Comparison of ENCODE assay signal across 10 mouse cellular contexts in the genomic region with DNA sequence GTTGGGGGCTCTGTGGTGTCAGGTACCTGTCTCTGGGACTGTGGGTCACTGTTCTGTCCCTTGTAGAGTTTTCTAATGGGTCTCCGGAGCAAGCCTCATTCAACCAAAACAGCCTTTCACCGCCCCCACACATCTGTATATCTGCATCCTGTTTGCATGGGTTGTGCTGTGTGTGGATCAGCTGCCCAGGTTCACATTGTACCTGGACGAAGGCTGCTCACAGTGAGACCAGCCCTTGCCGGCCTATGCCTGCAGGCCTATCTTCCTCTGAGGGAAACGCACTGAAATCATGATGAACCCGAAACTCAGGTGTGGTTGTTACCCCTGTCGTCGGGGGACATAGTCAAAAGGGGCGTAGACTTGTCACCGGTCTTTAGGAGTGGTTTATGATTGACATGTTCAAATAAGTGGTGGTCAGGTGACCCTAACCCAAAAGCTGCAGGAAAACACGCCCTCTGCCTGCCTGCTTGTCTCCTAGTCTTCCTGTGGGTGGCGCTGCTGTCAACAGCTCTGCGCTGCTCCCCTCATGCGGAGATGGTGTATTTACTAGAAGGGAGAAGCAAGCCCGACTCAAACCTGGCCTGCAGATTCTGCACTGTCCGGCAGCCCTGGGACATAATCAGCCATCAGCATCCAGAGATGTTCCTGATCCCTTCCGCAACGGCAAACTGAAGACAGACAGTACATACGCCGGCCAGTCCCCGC. TPM values are rescaled to one million over a fixed set of nuclear protein-coding genes. Genes with fewer than 3 reads are reported as not detected.
DNase-seq lines count a peak whose midpoint lies in the region; ATAC-seq and TF ChIP-seq lines count a peak whose summit lies in the region.
"Had no signal": no experiment of that assay in that cellular context is flagged by ENCODE, and none has a peak within 500 bp of the region (broad histone marks: within the 10 kb centered on the region; RNA-seq: fewer than 3 reads in every experiment).

No protein-coding gene starts in this region.

- no peak overlapping the region for H3K4me2 ChIP-seq in midbrain, embryonic 16.5 days (ENCODE audit: low read length)
- no peak overlapping the region for H3K4me2 ChIP-seq in heart, embryonic 12.5 days

- TF ChIP-seq POLR2A in kidney, adult 2 months (IDR thresholded peaks at IDR 0.05; ENCODE audit: low read depth, low read length), result no peak
- TF ChIP-seq POLR2A in bone marrow, adult 2 months (IDR thresholded peaks at IDR 0.05; ENCODE audit: borderline replicate concordance, control insufficient read depth, low read depth, low read length), result no peak

- peak; percentile 13; the same call in 1 of the 2 replicates for TF ChIP-seq CTCF in kidney, adult 2 months (conservative IDR thresholded peaks at IDR 0.05; ENCODE audit: insufficient read depth, insufficient read length, low read depth, low read length)
- TF ChIP-seq CTCF in bone marrow, adult 2 months (IDR thresholded peaks at IDR 0.05; ENCODE audit: control insufficient read depth, insufficient read depth, low read length), result peak; percentile 35; the same call in 1 of the 2 replicates

- H3K4me1 ChIP-seq in kidney, adult 2 months (ENCODE audit: control insufficient read depth, insufficient read depth, low read length), result no peaks in the 10 kb centered on the region
- H3K4me1 ChIP-seq in bone marrow, adult 2 months (ENCODE audit: control insufficient read depth, insufficient read depth, low read length), result no peaks in the 10 kb centered on the region
- H3K4me1 ChIP-seq in embryonic facial prominence, embryonic 10.5 days, result peaks cover 12% of the 10 kb centered on the region
- H3K4me1 ChIP-seq in midbrain, embryonic 16.5 days (ENCODE audit: control insufficient read depth, insufficient read depth, low read length), result peaks cover 3% of the 10 kb centered on the region; the same call in 1 of the 2 replicates
- no peaks in the 10 kb centered on the region for H3K4me1 ChIP-seq in heart, embryonic 12.5 days (replicated peaks)

- WGBS in kidney, adult 2 months, result 43% methylated on average over 21 of the region's 21 CpGs
- WGBS in bone marrow, adult 2 months, result 47% methylated on average over 21 of the region's 21 CpGs
- 35% methylated on average over 21 of the region's 21 CpGs for WGBS in embryonic facial prominence, embryonic 10.5 days
- 45% methylated on average over 21 of the region's 21 CpGs for WGBS in midbrain, embryonic 16.5 days
- 34% methylated on average over 21 of the region's 21 CpGs for WGBS in heart, embryonic 12.5 days

- no peak overlapping the region for H3K27ac ChIP-seq in kidney, adult 2 months (ENCODE audit: insufficient read depth, low read depth, low read length)
- no peak overlapping the region for H3K27ac ChIP-seq in bone marrow, adult 2 months (ENCODE audit: control insufficient read depth, insufficient read depth, low read depth, low read length, poor library complexity)
- H3K27ac ChIP-seq in embryonic facial prominence, embryonic 10.5 days (replicated peaks), result no peak overlapping the region
- no peak overlapping the region for H3K27ac ChIP-seq in midbrain, embryonic 16.5 days (ENCODE audit: low read length)
- H3K27ac ChIP-seq in heart, embryonic 12.5 days (ENCODE audit: poor library complexity, severe bottlenecking), result no peak overlapping the region

- no peak overlapping the region for H3K9ac ChIP-seq in midbrain, embryonic 16.5 days (ENCODE audit: low read depth, low read length)
- H3K9ac ChIP-seq in heart, embryonic 12.5 days, result no peak overlapping the region

- no peaks in the 10 kb centered on the region for H3K36me3 ChIP-seq in kidney, adult 2 months (ENCODE audit: control insufficient read depth, insufficient read depth, low read length)
- no peaks in the 10 kb centered on the region for H3K36me3 ChIP-seq in embryonic facial prominence, embryonic 10.5 days (replicated peaks)
- no peaks in the 10 kb centered on the region for H3K36me3 ChIP-seq in midbrain, embryonic 16.5 days (ENCODE audit: control insufficient read depth, insufficient read depth, low read length)
- H3K36me3 ChIP-seq in heart, embryonic 12.5 days, result no peaks in the 10 kb centered on the region

- H3K4me3 ChIP-seq in kidney, adult 2 months (ENCODE audit: insufficient read depth, low read depth, low read length), result no peak overlapping the region
- H3K4me3 ChIP-seq in bone marrow, adult 2 months (replicated peaks; ENCODE audit: control insufficient read depth, low read depth, low read length), result no peak overlapping the region
- no peak overlapping the region for H3K4me3 ChIP-seq in embryonic facial prominence, embryonic 10.5 days
- H3K4me3 ChIP-seq in midbrain, embryonic 16.5 days (ENCODE audit: low read depth, low read length), result no peak overlapping the region
- no peak overlapping the region for H3K4me3 ChIP-seq in heart, embryonic 12.5 days

- no peaks in the 10 kb centered on the region for H3K9me3 ChIP-seq in embryonic facial prominence, embryonic 10.5 days
- H3K9me3 ChIP-seq in midbrain, embryonic 16.5 days (replicated peaks; ENCODE audit: control insufficient read depth, low read length, poor library complexity, severe bottlenecking), result no peaks in the 10 kb centered on the region
- H3K9me3 ChIP-seq in heart, embryonic 12.5 days (replicated peaks), result peaks cover 4% of the 10 kb centered on the region; the same call in 1 of the 2 replicates

- H3K27me3 ChIP-seq in kidney, adult 2 months (replicated peaks; ENCODE audit: control insufficient read depth, insufficient read depth, low read length), result no peaks in the 10 kb centered on the region
- peaks cover 54% of the 10 kb centered on the region for H3K27me3 ChIP-seq in embryonic facial prominence, embryonic 10.5 days (replicated peaks; ENCODE audit: low read depth, poor library complexity, severe bottlenecking)
- H3K27me3 ChIP-seq in midbrain, embryonic 16.5 days (ENCODE audit: control insufficient read depth, insufficient read depth, low read depth, low read length), result no peaks in the 10 kb centered on the region
- peaks cover 63% of the 10 kb centered on the region for H3K27me3 ChIP-seq in heart, embryonic 12.5 days (replicated peaks)

- no peak for DNase-seq in kidney, adult 2 months
- DNase-seq in kidney, adult 8-10 months, result no peak
- peak; percentile 53 for DNase-seq in embryonic facial prominence, embryonic 10.5 days (ENCODE audit: low spot score)
- no peak for DNase-seq in spleen, adult 12 weeks (ENCODE audit: low spot score)
- no peak for DNase-seq in gastrocnemius, adult 18-20 months (ENCODE audit: low spot score)
- DNase-seq: thymus, postnatal 4 days had no signal

- ATAC-seq in midbrain, embryonic 16.5 days, result 0 out of 2 replicates have a peak, but pooled peaks have one; percentile 68
- no peak for ATAC-seq in heart, embryonic 12.5 days (ENCODE audit: insufficient number of reproducible peaks, low FRiP score)

RNA-seq across cellular contexts. Expression of a gene that starts 16.1 kb away (rescaled TPM):
- polyA plus RNA-seq in kidney, adult 2 months (2012; rRNA removed), result 10.0 and 12.6 TPM in 2 replicates
- 11.8 and 12.0 TPM in 2 replicates for polyA plus RNA-seq in bone marrow, adult 2 months (2011; ENCODE audit: insufficient read depth, insufficient read length, low replicate concordance, missing spikeins)
- 9.7 and 10.9 TPM in 2 replicates for polyA plus RNA-seq in embryonic facial prominence, embryonic 10.5 days (2016; fragmentation: Nextera tagmentation; extraction: Ambion mirVana)
- polyA plus RNA-seq in midbrain, embryonic 16.5 days (2015; fragmentation: Nextera tagmentation; extraction: Ambion mirVana), result 60.1 and 67.7 TPM in 2 replicates
- total RNA-seq in gastrocnemius, adult 18-20 months (2021), result 10 to 100 TPM; 19.1 to 23.1 TPM
- polyA plus RNA-seq in heart, embryonic 12.5 days (2016; fragmentation: Nextera tagmentation; extraction: Ambion mirVana), result 3.1 and 5.8 TPM in 2 replicates

RNA-seq across cellular contexts. Expression of a gene that starts 21.5 kb away (rescaled TPM):
- not detected in 2 replicates for polyA plus RNA-seq in kidney, adult 2 months (2012; rRNA removed)
- polyA plus RNA-seq in bone marrow, adult 2 months (2011; ENCODE audit: insufficient read depth, insufficient read length, low replicate concordance, missing spikeins), result 3.1 TPM in 1 of 2 replicates, not detected in the other
- not detected in 2 replicates for polyA plus RNA-seq in embryonic facial prominence, embryonic 10.5 days (2016; fragmentation: Nextera tagmentation; extraction: Ambion mirVana)
- polyA plus RNA-seq in midbrain, embryonic 16.5 days (2015; fragmentation: Nextera tagmentation; extraction: Ambion mirVana), result not detected in 2 replicates
- not detected for total RNA-seq in gastrocnemius, adult 18-20 months (2021)
- not detected in 2 replicates for polyA plus RNA-seq in heart, embryonic 12.5 days (2016; fragmentation: Nextera tagmentation; extraction: Ambion mirVana)
- polyA plus RNA-seq: intestine, embryonic 14.5 days had no signal

RNA-seq across cellular contexts. Expression of a gene that starts 38.9 kb away (rescaled TPM):
- 0.15 and 0.41 TPM in 2 replicates for polyA plus RNA-seq in kidney, adult 2 months (2012; rRNA removed)
- not detected in 2 replicates for polyA plus RNA-seq in bone marrow, adult 2 months (2011; ENCODE audit: insufficient read depth, insufficient read length, low replicate concordance, missing spikeins)
- 0.79 and 1.3 TPM in 2 replicates for polyA plus RNA-seq in embryonic facial prominence, embryonic 10.5 days (2016; fragmentation: Nextera tagmentation; extraction: Ambion mirVana)
- polyA plus RNA-seq in midbrain, embryonic 16.5 days (2015; fragmentation: Nextera tagmentation; extraction: Ambion mirVana), result 68.2 and 97.6 TPM in 2 replicates
- not detected for total RNA-seq in gastrocnemius, adult 18-20 months (2021)
- polyA plus RNA-seq in heart, embryonic 12.5 days (2016; fragmentation: Nextera tagmentation; extraction: Ambion mirVana), result 0.18 and 0.37 TPM in 2 replicates

RNA-seq across cellular contexts. Expression of a gene that starts 55.6 kb away (rescaled TPM):
- 0.03 and 0.04 TPM in 2 replicates for polyA plus RNA-seq in kidney, adult 2 months (2012; rRNA removed)
- not detected in 2 replicates for polyA plus RNA-seq in bone marrow, adult 2 months (2011; ENCODE audit: insufficient read depth, insufficient read length, low replicate concordance, missing spikeins)
- 0.66 and 0.94 TPM in 2 replicates for polyA plus RNA-seq in embryonic facial prominence, embryonic 10.5 days (2016; fragmentation: Nextera tagmentation; extraction: Ambion mirVana)
- 5.5 and 6.6 TPM in 2 replicates for polyA plus RNA-seq in midbrain, embryonic 16.5 days (2015; fragmentation: Nextera tagmentation; extraction: Ambion mirVana)
- total RNA-seq in gastrocnemius, adult 18-20 months (2021), result not detected
- 0.22 and 0.27 TPM in 2 replicates for polyA plus RNA-seq in heart, embryonic 12.5 days (2016; fragmentation: Nextera tagmentation; extraction: Ambion mirVana)

Comparison
In these comparisons a context has a peak if more than half of its experiments do, and no peak if none do; other contexts are left out.
1. RNA of a gene that starts 38.9 kb away (polyA plus RNA-seq): 68.2 to 97.6 TPM in midbrain, embryonic 16.5 days; not detected in bone marrow, adult 2 months, 0.79 to 1.3 TPM in embryonic facial prominence, embryonic 10.5 days, 0.15 to 0.41 TPM in kidney, adult 2 months and 0.18 to 0.37 TPM in heart, embryonic 12.5 days; every median in the first group is over 10 times any median in the second.